Mouse (Mus musculus) ZHBTc4 (cell line): ENCODE measurements around the gene Apold1.

Experiments
- DNase-seq: peaks from one replicate; pipeline ENCODE4 v3.0.0-alpha.2; 2011; ENCODE audit warnings: low read depth, low spot score

Gene Apold1

DNA sequence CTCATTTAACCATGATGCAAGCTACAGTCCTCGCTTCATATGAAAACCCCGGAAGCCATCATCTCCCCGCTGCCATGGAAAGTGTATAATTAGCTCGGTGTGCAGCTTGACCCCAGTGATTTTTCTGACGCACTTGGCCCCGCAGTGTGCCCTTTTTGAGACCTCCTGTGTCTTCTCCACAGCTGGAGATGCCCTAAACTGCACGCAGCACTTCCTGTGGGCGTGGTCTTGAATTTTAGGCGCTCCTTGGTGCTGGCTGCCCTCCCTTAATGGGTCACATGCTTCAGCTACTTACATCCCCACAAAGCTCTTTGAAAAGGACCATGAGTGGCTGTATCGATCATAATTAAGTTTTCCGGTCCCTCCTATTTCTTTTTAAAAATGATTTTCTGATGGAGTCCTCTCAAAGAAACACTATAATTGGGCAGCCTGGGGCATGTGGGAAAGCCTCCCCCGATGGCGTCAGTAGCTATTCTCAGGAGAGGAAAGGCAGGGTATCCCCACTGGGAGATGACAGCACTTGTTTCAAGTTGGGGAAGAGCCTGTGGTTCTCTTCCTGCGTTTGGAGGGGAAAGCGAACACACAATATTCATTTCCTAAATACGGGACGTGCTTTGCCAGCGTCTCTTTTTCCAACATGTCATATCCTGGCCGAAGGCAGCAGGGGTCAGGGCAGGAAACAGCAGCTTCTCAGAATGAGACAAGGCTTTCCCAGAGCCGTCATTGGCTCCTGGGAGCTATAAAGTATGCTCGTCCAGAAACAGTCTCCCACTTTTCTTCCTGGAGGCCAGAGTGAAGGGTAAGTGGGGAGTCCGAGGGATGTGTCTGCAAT lies at the start of gene Apold1:
Gene Apold1 (plus strand): TSS at position 488 of the 832 bp plus-strand sequence.
- DNase-seq = peak; percentile 83

- DNase-seq = no peak
Measured at GRCm38 (mm10) chr6:134932486-134933206, 48.9 kb upstream of the Apold1 start.

DNA sequence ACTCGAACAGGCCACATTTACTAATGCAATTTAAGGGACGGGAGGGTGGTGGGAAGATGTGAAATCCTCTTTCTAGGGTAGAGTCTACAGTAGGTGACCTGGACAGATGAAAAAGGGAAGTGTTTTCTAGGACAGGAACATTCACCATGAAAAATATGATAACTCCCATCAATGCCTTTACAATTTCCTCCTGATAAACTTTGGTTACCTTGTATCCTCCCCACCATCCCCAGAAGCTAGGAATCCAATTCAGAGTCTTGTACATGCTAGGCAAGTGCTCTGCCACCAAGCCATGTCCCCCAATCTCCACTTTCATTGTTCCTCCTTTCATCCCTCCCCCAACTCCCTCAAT lies 48.3 kb upstream of the Apold1 start:
- no peak for DNase-seq

GRCm38 (mm10) chr6:134934305-134934704 lies 47.2 kb upstream of the Apold1 start:
- DNase-seq = no peak

DNA sequence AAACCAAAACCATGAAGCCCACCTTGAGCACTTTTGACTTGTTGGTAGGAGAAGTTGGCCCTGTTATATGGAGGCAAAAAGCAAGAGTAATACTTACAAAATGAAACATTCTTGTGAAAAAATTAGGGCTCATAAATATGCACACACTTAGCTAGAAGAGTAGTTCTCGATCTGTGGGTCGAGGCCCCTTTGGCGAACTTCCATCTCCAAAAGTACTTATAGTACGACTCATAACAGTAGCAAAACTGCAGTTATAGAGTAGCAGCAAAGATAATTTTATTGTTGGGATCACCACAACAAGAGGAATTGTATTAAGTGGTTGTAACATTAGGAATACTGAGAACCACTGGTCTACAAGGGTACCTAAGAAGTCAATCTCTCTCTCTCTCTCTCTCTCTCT lies 41.7 kb upstream of the Apold1 start:
- no peak for DNase-seq

- DNase-seq = no peak
Measured at GRCm38 (mm10) chr6:134943759-134944407, 37.6 kb upstream of the Apold1 start.

DNA sequence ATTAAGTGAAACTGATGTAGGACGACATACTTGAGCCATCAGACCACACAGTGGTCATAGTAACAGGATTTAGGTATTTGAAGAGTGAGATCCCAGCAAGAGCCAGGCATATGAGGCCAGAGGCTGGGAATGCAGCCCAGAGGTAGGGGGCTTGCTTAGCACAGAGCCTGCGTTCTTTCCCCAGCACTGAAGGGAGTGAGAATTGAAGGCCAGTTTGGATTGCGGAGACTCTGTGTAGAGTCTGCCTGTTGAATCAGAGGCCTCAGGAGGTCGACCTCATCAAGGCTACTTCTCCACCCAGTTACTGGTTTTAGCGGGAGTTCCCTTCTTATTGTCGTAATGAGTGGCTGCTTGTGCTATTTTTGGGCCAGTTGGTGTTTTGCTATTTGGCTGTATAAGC lies 35.5 kb upstream of the Apold1 start:
- DNase-seq = no peak

GRCm38 (mm10) chr6:134946858-134947257 lies 34.7 kb upstream of the Apold1 start:
- DNase-seq = no peak

DNA sequence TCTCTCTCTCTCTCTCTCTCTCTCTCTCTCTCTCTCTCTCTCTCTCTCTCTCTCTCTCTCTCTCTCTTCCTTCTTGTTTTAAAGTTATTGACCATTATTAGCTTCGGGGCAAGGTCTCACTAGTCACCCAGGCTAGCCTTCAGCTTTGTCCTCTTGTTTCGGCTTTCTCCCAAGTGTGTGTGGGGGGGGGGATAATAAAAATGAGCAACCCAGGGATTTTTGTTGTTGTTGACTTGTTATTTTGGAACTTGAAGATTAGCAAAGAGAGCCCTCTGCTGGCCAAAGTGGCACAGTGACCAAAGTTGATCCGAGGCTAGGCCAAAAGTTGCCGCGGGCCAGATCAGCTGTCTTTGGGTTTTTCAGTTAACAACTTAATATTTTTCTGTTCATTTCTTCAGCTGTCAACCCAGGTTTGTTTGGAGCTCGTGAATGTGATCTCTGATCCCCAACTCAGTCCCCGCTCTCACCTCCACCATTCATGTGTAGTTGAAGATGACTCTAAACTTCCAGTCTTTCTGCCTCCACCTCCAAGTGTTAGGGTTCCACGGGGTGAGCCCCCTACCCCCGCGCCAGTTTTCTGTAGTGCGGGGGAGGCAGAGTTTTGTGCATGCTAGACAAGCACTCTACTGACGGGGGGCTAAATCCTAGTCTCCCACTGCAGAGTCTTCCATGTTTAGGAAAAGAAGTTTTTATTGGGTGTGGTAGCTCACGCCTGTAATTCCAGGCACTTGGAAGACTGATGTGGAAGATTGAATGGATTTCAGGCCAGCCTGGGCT lies 34.0 kb upstream of the Apold1 start:
- peak; percentile 86 for DNase-seq

- peak; percentile 39 for DNase-seq
Measured at GRCm38 (mm10) chr6:134948522-134949061, 32.9 kb upstream of the Apold1 start.

- no peak for DNase-seq
Measured at GRCm38 (mm10) chr6:134949241-134949640, 32.3 kb upstream of the Apold1 start.

DNA sequence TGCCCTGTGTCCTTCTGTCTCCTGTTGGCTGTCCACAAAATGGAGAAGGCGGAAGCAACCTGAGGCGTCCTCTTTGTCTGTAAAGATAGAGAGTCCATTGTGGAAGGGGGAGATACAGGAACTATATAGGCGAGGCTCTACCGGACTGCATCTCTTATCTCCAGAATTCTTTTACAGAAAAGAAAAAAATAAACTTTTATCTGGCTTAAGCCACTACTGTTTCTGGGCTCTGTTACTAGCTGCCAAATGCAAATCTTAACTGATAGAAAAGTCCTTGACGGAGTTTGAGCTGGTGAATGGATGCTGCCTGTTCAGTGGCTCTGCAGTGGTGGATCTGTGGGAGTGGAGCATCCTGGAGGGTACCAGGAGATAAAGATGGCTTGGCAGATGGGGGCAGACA lies 30.2 kb upstream of the Apold1 start:
- no peak for DNase-seq

- no peak for DNase-seq
Measured at GRCm38 (mm10) chr6:134953976-134954375, 27.5 kb upstream of the Apold1 start.

- DNase-seq = peak; percentile 76
Measured at GRCm38 (mm10) chr6:134956388-134956787, 25.1 kb upstream of the Apold1 start.

GRCm38 (mm10) chr6:134961286-134961685 lies 20.2 kb upstream of the Apold1 start:
- DNase-seq = no peak

- no peak for DNase-seq
Measured at GRCm38 (mm10) chr6:134961858-134962517, 19.5 kb upstream of the Apold1 start.

GRCm38 (mm10) chr6:134962518-134962893 lies 19.0 kb upstream of the Apold1 start:
- DNase-seq = no peak

GRCm38 (mm10) chr6:134963910-134964309 lies 17.6 kb upstream of the Apold1 start:
- DNase-seq = no peak

DNA sequence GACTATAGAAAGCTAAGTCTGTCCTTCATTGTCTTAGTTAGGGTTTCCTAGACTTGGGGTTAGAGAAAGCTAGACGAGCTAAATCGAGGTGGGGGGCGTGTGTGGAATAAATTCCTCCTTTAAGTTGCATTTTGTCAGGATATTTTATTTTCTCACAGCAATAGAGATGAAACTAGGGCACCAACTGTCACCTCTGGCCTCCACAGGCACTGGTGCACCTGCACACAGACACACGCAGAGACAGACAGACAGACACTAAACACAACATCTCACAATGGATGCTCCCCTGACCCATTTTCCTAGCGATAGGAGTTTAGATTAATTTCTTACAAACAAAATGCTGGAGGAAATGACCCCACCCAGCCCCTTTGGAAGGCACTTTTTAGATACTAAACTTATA lies 14.8 kb upstream of the Apold1 start:
- no peak for DNase-seq

- no peak for DNase-seq
Measured at GRCm38 (mm10) chr6:134968326-134968725, 13.2 kb upstream of the Apold1 start.

DNA sequence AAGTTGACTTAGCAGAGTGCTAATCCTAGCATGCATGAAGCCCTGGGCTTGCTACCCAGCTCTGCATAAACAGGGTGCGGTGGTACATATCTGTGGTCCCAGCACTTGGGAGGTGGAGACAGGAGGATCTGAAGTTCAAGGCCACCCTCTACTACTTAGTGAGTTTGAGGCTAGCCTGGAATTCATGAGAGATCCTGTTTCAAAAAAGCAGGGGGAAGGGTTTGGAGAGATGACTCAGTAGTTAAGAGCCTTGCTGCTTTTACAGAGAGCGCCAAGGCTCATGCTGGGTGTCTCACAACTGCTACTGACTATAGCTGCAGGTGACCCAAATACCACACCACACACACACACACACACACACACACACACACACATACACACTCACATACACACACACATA lies 12.0 kb upstream of the Apold1 start:
- DNase-seq = peak; percentile 56
